Mouse (Mus musculus): Measurements from ENCODE around the gene Pus7l.
A peak's percentile ranks its signal among the peaks of the same experiment; 100 is the strongest.

DNA sequence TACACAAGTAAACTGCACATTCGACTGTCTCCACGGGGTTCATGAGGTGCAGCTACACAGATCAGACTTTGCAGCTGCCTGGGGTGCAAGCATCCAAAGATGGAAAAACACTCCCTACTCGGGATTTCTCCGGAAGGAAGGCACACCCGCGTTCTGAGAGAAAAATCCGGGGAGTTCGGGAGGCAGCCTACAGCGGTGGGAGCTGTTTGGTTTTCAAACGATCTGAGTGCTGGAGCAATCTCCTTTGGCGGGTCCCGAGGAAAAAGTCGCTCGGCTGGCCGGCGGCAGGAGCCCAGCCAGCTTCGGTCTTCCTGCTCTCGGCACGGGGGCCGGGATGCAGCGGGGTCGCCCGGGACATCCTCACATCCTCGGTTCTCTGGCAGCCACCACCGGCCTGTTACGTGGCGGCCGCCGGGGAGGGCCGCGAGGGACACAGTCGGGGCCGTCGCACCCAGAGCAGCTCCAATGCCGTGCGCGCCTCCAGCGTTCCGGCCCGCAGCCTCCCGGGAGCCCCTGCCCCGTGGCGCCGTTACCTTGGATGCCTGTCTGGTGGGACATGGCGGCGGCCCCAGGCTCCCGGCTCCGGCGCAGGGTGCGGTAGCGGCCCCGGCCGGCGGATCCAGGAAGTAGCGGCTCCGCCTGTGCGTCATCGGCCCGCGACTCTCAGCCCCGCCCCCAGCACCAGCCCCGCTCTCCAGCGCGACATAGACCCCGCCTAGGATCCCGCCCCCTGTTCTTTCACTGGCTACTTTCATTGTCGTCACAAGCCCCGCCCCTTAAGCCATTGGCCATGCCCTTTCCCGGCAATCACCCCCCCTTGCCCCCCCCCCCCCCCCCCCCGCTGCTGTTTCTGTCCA, 46.1 kb upstream of the Pus7l start, which contains the start of gene Twf1:
- TF ChIP-seq TCF12 (IDR thresholded peaks at IDR 0.05; ENCODE audit: insufficient read depth, poor library complexity, severe bottlenecking), result no peak
- peak; percentile 92 for TF ChIP-seq POLR2A (IDR thresholded peaks at IDR 0.05; ENCODE audit: insufficient read length, low read depth)
- TF ChIP-seq MYOD1 (IDR thresholded peaks at IDR 0.05; ENCODE audit: control insufficient read depth in 1 of 3, insufficient read length in 2 of 3, low read depth in 2 of 3), result no peak
- no peak for TF ChIP-seq E2F4 (IDR thresholded peaks at IDR 0.05; ENCODE audit: insufficient read depth)
- peak; percentile 93 for TF ChIP-seq POLR2AphosphoS2 (IDR thresholded peaks at IDR 0.05; ENCODE audit: insufficient read length, low read depth)
